Mouse (Mus musculus) thymus, postnatal 14 days (tissue): Measurements from ENCODE around the gene Fgfr2.
"Not testable (repeated sequence)": the region's sequence is repeated elsewhere in the genome, so short reads cannot be mapped to it uniquely, and the experiment has no call there.

ENCODE experiments used
- DNase-seq: peaks from one replicate; pipeline ENCODE4 v3.0.0; 2021

The Fgfr2 gene

GRCm38 (mm10) chr7:130625361-130625760 is 2497.8 kb downstream of the Fgfr2 start:
- DNase-seq: no peak

DNA sequence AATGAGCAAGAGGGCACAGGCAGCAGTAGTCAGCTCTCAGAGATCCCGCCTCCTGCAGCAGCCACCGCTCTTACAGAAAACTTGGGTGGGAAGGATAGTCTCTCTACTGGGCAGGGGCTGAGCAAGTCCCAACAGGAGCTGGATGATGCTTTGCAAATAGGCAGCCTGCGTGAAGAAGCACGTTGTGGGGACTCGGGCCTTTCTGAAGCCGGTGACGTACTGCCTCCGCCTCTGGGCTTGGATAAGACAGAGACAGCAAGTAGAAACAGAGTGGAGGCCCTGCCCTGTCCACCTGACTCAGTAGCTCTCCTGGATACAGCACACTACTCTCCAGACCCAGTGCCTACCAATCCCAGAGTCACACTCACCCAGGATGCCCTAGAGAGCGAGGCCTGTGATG is 2498.9 kb downstream of the Fgfr2 start:
- DNase-seq: no peak

- DNase-seq: no peak
Measured at GRCm38 (mm10) chr7:130622359-130622758, 2500.8 kb downstream of the Fgfr2 start.

DNA sequence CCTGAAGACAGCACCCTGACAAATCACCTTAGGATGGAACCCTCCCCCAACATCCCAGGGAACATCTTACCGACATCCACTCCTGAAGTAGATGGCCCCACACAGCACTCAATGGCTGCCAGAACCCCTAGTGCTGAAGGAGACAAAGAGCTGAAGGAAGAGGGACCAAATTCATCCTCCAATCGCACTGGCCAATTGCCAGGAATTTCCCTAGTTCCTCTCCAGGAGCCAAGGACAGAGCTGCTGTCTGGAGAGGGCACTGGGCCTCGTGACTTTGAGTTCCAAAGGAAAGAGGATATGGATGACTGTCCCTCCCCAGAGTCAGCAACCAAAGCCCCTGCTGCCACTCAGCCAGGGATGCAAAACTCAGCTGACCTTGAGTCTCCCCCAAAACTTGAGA is 2501.2 kb downstream of the Fgfr2 start:
- no peak for DNase-seq

DNA sequence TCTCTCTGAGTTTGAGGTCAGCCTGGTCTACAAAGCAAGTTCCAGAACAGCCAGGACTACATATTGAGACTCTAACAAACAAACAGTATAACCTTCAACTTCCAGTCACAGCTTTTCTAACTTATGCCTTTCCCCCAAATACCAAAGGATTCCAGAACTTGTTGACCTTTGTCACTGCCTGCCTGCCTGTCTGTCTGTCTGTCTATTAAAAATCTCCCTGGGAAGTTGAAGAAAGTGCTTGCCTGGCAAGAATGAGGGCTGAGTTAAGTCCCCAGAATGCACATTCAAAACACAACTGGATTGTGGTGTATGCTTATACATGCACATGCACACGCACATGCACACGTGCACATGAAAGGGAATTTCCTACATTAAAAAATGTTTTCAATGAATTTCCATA is 2502.1 kb downstream of the Fgfr2 start:
- DNase-seq: no peak

DNA sequence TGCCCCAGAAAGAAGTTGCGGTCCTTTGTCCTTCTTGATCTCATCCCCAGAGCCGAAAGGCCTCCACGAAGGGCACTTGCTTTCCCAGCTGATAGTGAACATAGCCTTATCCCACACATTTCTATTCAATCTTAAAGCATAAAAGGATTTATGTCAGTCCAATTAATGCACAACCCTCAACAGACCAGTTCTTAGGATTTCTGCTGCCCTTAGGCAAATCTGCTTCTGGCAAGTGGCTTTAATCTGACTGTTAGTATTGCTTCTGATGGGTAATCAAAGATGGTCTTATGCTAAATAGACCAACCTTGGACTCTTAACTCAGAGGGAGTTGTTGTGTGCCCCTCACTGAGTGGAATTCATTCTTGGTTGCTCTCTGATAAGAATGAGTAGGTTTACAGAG is 2505.6 kb downstream of the Fgfr2 start:
- no peak for DNase-seq

DNA sequence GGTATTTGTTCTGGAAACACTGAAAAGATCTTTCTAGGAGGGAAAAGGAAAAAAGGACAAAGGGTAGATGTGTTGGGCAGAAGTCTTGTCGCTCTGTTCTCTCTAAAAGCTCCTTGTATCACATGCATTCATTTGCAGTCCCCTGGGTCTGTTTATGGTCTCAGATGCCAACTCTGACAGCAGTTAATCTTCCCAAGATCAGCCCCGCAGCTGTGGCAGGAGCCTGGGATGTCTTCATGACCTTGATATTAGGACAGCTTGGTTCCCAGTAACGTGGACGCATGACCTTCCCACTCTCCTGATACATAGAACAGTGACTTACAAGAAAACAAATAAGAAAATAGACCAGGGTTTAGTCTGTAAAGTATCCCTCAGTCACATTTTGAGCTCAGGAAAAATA is 2509.2 kb downstream of the Fgfr2 start:
- no peak for DNase-seq

DNA sequence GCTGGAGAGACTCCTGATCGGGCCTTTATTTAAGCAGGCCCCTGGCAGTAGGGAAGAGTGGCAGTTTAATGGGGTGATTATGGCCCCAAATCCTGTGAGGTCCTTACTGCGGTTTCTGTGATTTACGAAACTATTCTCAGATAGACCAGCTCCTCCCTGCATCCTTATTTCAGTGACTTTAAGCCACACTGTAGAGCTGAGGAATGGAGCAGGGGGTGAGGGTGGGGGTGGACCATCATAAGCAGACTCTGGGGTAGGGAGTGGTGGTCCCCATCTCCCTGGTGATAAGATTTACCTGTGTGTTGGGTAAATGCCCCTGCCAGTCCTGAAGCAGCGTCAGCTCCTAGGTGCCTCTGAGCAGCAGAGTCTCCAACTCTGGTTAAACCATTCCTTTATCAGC is 2516.2 kb downstream of the Fgfr2 start:
- DNase-seq: no peak

DNA sequence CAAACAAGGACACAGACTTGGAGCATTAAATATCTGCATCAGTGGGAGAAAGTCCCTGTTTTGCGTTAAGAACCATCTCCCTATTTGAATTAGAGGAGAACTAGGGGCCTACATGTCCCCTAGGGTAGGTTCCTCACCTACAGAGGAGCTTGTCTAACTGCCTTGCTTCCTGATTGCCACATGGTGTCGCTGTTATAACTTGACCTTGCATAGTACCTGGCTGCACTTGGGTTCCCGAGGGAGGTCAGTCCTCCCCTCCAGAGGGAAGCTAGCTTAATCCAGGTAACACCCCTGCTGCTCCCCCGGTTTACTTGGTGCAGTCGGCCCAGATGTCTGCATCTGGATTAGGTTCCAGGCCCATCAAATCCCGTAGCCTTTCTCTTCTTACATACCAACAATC is 2518.0 kb downstream of the Fgfr2 start:
- DNase-seq: peak; percentile 21

DNA sequence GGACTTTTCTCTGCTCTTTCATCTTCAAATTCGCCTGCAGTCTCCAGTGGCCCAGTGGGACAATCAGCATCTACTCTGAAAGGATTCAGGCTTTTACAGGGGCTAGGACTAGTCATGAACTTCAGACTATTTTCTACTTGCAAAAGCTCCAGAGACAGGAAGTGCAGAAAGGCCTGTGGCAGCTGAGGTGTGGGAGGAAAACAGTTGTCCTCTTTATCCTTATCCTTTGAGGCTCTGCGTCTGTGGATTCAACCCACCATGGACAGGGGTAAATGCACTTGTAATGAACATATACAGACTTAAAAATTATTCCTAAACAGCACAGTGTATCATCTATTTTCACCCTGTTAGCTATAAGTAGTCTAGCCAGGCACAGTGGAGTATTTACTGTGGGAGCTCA is 2518.8 kb downstream of the Fgfr2 start:
- DNase-seq: no peak

- no peak for DNase-seq
Measured at GRCm38 (mm10) chr7:130603556-130603955, 2519.6 kb downstream of the Fgfr2 start.

DNA sequence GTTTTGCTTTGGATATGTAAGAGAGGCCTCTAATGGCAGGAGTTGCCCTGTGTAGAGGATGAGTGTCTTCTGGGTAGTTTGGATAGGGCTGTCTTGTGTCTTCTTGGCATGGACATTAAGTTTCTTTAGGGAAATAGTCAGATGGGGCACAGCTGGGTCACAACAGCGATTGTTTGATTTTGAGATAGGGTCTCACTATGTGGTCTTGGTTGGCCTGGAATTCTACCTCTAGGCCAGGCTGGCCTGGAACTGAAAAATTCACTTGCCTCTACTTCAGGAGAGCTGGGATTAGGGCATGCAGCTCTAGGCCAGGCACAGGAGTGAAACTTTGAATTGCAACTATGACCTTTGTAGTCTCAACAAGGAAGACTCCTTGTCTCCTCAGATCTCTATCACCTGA is 2520.3 kb downstream of the Fgfr2 start:
- no peak for DNase-seq

DNA sequence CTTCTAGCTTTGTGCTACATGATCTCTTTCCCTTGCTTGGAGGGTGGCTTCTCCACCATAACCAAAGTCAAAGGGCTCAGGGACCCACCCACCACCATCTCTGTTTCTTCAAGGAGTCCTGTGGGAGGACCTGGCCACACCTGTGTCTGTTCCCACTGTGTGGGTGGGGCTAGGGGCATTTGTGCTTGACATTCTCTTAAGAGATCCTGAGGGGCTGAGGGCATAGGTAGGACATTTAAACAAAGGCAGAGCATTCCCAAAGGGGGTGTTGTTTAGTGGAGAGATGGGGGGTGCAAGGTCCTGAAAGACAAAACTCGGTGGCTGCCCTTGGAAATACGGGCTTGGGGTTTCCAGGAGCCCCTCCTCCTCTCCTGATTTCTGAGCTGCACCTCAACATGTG is 2522.6 kb downstream of the Fgfr2 start:
- no peak for DNase-seq

DNA sequence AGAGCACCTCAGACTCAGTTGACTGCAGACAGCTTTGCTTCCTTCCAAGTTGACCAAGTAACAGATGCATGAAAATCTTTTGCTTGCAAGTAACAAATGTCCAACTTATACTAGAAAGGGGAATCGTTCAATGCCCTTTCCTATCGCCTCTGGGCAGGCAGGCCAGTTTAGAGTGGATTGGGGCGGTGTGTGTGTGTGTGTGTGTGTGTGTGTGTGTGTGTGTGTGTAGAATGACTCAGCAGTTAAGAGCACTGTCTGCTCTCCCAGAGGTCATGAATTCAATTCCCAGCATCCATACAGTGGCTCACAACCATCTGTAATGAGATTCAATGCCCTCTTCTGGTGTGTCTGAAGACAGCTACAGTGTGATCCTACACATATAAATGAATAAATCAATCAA is 2523.1 kb downstream of the Fgfr2 start:
- DNase-seq: no peak

DNA sequence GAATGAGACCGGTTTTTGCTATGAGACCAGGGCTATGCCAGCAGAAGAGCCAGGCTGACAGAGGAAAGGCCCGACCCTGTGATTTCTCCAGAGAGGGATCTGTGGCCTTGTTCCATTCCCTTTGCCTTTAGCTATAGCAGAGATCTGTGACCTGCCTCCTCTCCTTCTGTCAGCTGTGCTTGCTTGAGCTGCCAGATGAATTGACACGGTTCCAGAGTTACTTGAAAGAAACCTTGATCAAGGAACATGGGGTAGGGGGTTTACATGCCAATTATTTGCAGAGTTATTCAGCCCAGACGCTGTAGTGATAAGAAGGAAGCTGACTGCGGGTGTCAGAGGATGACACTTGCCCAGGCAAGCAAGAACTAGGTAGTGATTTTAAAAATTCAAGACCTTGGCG is 2525.6 kb downstream of the Fgfr2 start:
- no peak for DNase-seq

GRCm38 (mm10) chr7:130596079-130596855 is 2526.9 kb downstream of the Fgfr2 start:
- DNase-seq: not testable (repeated sequence)

DNA sequence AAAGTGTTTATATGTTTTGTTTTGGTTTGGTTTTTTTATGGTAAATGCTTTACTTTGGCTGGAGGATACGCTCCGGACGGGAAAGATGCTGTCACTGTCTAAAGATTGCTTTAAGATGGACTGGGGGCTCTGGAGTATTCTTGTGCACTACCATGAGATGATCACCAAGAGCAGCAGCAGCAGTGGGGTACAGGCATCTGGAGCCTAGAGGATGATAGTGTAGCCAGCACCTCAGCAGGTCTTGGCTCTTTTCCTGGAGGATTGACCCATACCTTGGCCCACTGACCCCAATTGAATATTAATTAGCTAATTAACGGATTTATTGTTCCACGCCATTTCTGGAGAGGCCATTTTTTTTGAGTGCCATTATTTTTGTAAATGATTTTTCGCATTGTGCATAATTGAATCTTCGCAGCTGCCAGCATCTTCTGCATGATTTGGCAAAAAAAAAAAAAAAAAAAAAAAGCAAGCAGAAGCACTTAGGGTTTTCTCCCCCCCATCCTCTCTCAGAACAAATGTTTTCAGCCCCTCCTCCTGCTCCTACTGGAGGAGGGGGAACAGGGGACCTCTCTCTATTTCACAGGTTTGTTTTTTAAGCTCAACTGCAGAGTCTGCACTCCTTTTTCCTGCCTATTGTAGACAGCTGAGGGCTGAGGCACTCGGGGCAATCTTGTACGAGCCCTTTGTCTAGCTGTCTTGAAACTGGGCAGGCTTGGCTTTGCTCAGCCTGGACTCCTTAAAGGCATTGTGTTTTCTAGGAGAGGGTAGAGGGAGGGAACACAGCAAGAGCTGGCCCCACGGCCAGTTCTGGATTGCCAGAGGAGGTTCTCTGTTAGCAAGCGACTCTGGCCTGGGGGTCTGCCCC is 2529.5 kb downstream of the Fgfr2 start:
- not testable (repeated sequence) for DNase-seq

GRCm38 (mm10) chr7:130592975-130593374 is 2530.2 kb downstream of the Fgfr2 start:
- not testable (repeated sequence) for DNase-seq

- DNase-seq: no peak
Measured at GRCm38 (mm10) chr7:130590845-130591437, 2532.2 kb downstream of the Fgfr2 start.

DNA sequence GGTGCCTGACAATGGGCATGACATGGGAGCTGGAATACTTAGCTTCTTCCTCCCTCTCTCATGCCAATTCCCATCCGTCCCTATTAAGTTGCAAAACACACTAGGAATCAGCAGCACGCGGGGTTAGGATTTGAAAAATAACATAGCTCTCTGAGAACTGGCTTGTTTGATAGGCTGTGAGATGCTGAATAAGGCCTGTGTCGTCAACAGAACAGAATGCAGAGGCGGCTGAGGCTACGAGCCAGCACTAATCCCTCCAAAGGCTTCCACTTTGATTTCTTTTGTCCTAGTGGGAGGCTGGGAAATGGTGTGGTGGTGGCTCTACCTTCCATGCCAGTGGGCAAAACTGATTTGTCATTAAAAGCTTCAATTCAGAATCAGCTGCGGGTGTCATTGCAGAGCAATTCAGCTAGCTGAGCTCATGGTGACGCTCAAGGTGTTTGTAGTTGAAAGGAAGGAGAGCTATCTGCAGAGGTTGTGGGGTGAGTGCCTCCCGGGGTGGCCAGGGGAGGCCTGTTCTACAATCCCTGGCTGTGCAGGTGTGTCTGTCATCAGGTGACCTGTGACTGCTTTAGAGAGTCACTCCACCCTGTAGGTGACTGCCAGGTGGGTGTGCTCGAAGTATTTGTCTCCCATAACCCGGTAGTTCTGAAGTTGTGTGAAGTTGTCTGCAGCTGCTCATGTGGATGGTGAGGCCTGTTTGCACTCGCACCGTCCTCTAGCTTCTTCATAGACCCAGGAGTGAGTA is 2532.9 kb downstream of the Fgfr2 start:
- DNase-seq: no peak

DNA sequence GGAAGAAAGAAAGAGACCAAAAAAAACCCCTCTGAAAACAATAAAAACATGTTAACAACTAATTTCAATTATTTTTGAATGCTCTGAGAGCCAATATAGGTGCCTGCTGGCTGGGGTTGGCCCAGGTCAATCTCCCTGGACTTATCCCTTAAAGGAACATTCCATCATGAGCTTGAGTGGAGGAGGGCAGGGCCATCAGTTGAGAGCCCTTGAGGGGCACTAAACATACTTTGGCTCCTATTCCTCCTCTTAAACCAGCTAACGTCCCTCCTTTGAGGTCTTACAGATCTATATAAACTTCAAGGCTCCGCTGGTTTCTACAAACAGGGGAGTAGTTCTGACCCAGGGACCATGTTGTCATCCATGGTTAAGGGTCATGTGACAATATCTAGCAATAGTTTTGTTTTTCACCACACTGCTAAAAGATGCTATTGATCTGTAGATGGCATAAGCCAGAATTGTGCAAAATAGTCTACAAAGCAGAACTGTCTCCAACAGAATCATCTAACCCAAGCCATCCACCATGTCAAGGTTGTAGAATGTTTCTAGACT is 2536.6 kb downstream of the Fgfr2 start:
- no peak for DNase-seq

- no peak for DNase-seq
Measured at GRCm38 (mm10) chr7:130578607-130579006, 2544.5 kb downstream of the Fgfr2 start.

DNA sequence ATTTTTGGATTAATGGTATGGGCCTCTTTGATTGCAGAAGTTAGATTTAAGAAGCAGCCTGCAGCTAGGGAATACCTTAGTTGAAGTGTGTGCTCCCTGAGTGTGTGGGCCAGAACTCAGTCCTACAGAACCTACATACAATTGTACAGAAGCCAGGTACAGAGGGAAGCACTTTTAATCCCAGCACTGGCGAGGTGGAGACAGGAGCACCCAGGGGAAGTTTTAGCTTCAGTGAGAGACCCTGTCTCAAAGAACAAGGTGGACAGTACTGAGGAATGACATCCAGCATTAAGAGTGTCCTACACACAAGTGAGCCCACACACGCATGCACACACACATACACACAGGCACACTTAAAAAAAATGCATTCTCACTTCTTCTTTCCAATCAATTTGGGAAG is 2545.1 kb downstream of the Fgfr2 start:
- DNase-seq: no peak
